Mouse (Mus musculus) heart, postnatal 36 days (tissue): ENCODE data around the gene Man1c1. TPM values are rescaled to one million over a fixed set of nuclear protein-coding genes. Genes with fewer than 3 reads are reported as not detected.

Experiments used
- DNase-seq, 2 experiments: peaks; one replicate each; pipeline ENCODE4 v3.0.0; 2021 to 2022
- intact Hi-C: fragments of 180-260 bp; cut with DNase I; formaldehyde crosslinking; loops from one replicate; pipeline ENCODE4 v1.15.1; 2025
- total RNA-seq, 2 experiments: library from RNA; stranded (reverse); gene quantifications; 2 replicates each; pipeline ENCODE4 v1.2.3; 2021

Gene Man1c1
- total RNA-seq, 2 experiments from 2014 or later, result 22.0 to 23.2 TPM

DNA sequence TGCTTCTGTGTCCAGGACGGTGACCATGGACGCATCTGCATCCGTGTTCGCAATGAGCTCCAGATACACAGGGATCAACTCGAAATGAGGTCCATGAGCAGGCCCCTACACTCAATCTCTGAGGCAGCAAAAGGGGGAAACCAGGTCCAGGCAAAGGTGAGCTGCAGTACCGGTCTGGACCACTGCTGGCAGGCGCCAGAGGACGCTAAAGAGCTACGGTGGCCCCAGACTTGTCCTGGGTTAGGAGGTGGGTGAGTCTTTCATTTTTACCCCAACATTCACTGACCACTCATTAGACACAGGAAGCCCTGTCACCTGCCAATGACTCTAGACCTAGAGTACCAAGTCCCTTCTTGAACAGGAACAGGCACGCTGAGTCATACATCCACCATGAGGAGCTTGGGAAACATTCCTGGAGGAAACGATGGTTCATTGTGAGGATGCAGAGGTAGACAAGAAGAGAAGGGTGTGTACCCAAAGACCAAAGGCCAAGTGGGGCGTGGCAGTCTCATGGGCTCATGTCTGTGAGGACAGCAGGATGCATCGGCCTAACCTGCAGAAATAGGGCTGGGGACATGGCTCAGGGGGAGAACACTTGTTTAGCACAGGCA is 21.8 kb upstream of the Man1c1 start:
- DNase-seq, result no peak

DNA sequence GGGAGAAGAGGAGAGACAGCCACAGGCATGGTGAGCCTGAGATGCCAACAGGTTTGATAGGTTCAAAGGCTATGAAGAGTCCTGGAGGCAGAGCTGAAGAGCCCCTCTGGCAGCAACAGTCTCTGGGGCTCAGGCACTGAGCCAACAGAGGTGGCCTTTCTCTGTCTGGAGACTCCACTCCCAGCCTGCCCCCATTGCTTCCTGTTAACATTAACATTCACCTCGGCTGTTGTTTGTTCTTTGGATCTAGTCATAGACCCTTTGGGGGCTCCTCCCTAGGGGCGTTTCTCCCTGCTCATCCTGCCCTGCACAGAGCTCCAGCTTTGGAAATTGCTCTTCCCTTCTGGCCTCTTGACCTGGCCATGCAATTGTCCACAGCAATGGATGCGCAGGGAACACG is 20.9 kb upstream of the Man1c1 start:
- intact Hi-C loops, result no loop called here
- DNase-seq, result no peak

More for the DNA sequence above, 21.8 kb upstream of the Man1c1 start:
- intact Hi-C loops, result no loop called here

GRCm38 (mm10) chr4:134723251-134723650 is 19.2 kb upstream of the Man1c1 start:
- intact Hi-C loops, result no loop called here
- DNase-seq, result no peak

DNA sequence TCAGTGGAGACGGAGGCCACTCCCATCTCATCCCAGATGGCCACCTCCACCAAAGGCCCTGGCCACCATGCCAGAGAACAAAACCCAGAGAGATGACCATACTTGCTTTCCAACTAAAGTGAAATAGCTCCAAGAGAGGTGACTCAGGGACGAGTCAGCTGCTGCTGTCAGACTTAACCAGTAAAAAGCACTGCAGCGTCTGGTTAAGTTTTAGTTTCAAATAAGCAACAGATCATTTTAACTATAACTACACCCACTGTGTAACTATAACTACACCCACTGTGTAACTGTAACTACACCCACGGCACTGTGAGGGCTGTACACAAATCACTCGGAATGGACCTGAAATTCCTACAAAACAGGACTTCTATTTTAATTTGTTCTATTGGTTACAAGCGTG is 17.0 kb upstream of the Man1c1 start:
- intact Hi-C loops, result no loop called here
- no peak for DNase-seq

DNA sequence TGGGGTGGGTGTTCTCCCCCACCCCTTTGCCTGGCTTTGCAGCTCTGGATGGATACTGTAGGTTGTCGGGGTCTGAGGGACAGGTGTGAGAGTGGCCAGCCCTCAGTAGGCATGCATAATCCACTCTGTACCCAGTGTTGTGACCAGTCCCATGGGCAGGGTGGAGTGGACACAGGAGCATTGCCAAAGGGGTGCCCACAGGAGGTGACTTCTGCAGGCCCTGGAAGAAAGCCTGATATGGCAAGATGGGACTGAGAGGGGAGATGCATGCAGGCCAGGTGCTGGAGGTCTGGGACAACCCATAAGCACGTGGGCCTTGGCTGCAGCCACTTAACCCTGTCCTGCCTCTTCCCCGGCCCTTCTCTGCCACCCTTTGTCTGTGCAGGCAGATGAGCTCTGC is 16.3 kb upstream of the Man1c1 start:
- no peak for DNase-seq
- intact Hi-C loops, result no loop called here

DNA sequence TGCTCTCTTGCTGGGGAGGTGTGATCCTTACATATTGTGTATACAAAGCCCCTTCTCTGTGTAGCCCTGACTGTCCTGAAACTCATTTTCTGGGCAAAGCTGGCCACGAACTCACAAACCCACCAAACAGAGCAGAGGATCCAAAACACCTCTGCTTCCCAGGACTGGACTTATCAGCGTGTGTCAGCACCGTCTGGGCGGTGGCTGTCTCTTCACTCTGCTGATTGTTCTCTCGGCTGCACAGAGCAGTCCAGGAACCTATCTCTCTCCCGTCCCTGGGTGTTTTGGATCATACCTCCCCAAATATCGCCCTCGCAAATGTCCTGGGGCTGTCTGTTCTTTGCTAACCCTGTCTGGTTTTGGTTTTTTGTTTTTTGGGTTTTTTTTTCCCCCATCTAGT is 15.4 kb upstream of the Man1c1 start:
- intact Hi-C loops, result no loop called here

DNA sequence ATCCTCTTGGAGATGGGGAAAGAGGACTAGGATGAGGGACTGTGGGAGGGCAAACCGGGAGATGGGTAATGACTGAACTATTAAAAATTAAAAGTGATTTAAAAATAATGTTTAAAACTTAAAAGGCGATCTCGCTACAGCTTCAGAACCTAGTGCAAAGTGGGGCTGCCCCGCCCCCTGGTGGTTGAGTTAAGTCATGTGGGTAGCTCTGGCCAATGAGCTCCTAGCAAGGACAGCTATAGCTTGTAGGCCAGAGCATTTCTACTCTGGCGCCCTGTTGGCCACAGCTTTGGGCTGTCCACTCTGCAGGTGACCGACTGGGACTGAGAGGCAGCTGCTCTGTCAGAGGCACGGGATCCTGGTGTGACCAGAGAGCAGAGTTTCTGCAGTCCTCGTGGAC is 9.8 kb upstream of the Man1c1 start:
- intact Hi-C loops, result loop anchor here (1.0 kb wide), 1 partner anchor 171 kb away; no protein-coding TSS in a partner anchor
- DNase-seq, result peak; percentile 83 to 85

More for the DNA sequence above, 15.4 kb upstream of the Man1c1 start:
- DNase-seq, result no peak

DNA sequence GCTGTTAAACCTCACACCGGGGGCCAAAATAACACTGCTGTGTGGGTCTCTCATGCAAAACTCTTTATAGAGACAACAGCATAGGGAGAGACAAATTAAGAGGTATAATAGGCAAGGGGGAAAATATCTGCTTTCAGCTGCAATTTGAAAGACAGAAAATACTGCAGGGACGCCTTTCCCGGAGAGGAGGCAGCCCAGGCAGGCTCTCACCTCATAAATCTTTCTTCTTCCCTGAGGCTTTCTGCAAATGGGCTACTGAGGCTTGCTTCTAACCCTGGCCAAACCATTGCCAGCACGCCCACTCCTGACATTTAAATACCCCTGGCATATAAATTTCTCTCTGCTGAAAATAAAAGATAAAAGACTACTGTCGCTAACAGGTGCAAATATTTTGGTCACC is 1.2 kb upstream of the Man1c1 start:
- DNase-seq, result no peak
- intact Hi-C loops, result no loop called here

DNA sequence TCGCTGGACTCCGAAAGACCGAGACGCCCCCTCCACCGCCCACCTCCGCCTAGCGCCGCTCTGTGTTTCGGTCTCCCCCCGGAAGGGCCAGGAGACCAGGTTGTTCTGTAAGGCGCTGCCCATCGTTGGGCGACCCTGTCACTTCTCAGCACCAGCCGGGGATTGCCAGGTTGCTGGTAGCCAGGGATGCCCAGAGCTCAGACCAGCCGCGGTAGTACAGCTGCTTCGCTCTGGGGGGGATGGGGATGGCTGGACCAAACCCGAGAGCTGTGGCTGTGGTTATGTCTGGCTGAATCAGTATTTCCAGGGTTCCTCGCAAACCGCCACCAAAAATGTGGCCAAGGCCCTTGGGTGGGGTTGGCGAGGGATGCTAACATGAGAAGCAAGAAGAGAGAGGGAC is 500 bp upstream of the Man1c1 start:
- no peak for DNase-seq
- intact Hi-C loops, result loop anchor here (5.0 kb wide), 1 partner anchor 648 kb away; the partner anchor contains the start of gene Srrm1

DNA sequence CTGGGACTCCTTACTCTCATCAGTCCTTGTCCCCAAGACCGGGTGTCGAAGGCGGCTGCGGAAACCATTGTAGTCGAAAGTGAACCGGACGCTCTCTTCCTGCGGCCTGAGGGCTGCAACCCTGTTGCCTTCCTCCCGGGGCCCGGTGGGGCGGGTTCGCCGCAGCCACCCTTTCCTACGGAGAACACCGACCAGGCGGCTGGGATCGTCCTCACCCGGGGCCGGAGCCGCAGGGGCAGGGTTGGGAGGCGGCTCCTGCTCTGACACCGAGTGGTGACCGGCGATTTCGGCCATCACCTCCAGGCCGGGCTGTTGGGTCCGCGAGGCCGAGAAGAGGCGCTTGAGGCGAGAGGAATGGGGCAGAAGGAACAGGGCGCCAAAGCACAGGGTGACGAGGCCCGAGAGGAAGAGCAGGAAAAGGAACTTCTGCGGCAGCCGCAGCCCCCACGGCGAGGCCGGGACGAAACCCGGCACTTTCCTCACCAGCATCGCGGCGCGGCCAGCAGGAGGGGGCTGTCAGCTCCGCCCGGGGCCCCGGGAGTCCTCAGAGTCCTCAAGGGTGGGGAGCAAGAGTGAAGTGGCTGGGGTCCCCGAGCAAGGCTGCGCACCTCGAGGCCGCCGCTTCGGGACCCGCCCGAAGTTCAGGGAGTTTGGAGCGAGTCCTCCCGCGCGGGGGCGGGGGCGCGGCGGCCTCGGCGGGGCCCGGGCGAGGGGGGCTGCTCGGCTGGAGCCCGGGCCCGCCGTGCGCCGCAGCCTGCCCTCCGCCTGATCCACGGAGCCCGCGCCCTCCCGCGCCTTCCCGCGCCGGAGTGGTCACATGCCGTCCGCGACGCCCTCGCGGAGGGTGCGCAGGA is 882 bp downstream of the Man1c1 start:
- intact Hi-C loops, result loop anchor here (2.0 to 5.0 kb wide), 4 partner anchors 64 to 649 kb away; partner anchors contain the start of gene Srrm1
- DNase-seq, result peak; percentile 69 to 80

DNA sequence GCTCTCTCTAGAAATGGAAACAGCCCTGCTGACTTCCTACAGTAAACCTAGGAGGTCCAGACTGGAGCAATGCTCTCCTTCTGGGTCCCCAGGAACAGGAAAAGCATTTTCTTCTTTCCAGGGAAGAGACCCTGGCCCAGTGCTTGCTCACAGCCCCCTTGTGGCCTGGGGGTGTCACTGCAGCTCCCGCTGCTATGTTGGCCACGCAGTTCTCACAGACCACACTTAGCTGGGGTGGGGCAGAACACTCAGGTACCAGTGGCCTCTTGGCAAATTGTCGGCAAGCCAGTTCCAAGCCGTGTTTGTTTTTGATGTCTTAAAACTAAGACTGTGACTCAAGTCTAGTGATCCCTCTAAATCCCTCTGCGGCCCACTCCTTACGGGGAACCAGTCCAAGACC is 2.2 kb downstream of the Man1c1 start:
- DNase-seq, result peak; percentile 79 to 83

DNA sequence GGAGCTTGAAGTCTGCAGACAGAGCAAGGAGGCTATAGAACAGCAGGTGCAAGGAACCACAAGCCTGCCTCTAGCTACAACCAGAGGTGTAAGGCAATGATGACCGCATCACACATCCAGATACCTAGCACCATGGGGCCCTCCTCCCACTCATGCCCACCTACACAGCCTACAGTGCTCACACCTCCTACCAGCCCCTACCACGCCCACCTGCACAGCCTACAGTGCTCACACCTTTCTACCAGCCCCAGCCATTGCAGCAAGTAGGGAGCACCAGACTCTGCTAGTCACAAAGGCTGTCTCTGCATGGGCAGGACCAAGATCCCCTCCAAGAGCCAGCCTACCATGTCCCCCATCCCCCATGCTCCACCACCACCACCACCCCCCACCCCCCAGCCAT is 3.2 kb downstream of the Man1c1 start:
- DNase-seq, result no peak
- intact Hi-C loops, result loop anchor here (5.0 kb wide), 1 partner anchor 651 kb away; the partner anchor contains the start of gene Srrm1

More for the DNA sequence above, 2.2 kb downstream of the Man1c1 start:
- intact Hi-C loops, result loop anchor here (2.0 to 5.0 kb wide), 4 partner anchors 65 to 650 kb away; partner anchors contain the start of gene Srrm1

- intact Hi-C loops, result no loop called here
- DNase-seq, result no peak
Observed at GRCm38 (mm10) chr4:134693202-134693940, 10.7 kb downstream of the Man1c1 start.

DNA sequence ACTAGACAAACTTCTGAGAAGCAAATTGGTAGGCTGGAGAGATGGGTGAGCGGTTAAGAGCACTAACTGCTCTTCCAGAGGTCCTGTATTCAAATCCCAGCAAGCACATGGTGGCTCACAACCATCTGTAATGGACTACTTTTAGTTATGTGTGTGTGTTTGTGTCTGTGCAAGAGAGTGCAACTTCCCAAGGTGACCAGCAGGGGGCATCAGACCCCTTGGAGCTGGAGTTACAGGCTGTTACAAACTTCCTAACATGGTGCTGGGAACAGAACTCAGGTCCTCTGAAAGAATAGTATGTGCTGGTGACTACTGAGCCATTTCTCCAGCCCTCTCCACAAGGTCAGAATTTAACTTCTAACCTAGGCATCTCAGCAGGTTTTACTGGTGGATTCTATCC is 11.7 kb downstream of the Man1c1 start:
- intact Hi-C loops, result no loop called here
- no peak for DNase-seq

DNA sequence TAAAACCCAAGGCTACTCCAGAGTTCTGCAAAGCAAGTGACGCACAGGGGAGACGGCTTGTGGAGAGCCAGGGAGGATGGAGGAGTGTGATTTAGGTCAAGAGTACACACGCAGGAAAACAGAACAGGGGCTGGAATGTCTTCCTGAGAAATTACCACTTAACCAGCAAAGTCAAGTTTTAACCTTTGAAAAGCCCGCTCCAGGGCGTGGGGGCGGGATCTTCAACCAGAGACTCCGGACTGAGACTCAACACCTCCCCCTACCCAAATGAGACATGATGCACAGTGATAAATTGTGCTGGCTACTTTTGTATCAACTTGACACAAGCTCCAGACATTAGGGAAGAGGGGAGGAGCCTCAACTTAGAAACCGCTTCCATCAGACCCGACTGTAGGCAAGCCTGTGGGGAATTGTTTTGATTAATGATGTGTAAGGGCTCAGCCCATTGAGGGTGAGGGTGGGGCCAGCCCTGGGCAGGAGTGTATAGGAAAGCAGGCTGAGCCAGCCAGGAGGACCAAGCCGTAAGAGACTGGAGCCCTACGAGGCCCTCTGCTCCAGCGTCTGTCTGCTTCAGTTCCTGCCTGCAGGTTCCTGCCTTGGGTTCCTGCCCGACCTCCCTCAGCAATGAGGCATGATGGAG is 17.9 kb downstream of the Man1c1 start:
- no peak for DNase-seq
- intact Hi-C loops, result no loop called here

DNA sequence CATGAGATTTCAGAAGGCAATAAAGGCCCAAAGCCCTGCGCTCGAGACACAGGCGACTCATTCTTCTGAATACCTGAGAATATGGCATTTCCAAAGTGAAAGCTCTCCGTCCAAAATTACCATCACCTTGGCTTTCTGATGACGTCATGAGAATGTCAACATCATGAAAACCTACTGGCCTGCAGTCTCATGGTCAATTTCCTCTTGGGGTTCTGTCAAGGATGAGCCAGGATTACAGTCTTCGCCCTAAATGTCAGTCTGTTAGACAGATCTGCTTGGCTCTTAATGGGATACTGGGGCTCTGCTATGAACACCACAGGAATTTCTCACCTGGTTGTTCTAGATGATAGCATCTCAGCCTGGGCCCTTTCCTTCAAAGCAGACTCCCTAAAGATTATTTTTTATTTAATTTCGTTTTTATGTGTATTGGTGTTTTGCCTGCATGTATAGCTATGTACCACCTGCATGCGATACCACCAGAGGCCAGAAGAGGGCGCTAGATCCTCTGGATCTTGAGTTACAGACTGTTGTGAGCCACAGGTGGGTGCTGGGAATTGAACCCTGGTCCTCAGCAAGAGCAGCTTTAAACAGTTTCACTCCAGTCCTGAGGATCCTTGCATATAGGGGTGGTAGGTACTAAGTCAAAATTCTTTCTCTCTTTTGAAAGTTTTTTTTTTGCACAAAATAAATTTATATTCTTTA is 19.3 kb downstream of the Man1c1 start:
- intact Hi-C loops, result no loop called here
- no peak for DNase-seq

DNA sequence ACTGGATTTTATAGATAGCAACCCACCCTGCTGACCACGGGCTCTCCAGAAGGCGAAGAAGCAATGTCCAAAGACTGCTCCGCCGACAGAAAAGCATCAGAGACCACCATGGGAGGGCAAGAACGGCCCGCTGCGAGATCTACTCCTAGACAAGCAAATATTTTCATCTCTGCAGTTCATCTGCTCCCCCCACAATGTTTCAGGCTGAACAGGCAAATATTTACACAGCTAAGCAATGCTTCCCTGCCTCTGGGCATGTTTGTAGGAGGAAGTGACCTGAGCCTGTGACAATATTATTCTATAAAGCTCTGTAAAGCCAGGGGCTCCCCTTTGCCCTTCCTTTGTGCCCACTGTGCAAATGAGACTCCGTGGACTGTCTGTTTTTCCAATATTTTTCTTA is 20.2 kb downstream of the Man1c1 start:
- DNase-seq, result no peak
- intact Hi-C loops, result no loop called here

GRCm38 (mm10) chr4:134683008-134683407 is 21.1 kb downstream of the Man1c1 start:
- DNase-seq, result peak in 1 of 2 experiments; percentile 34
- intact Hi-C loops, result no loop called here

DNA sequence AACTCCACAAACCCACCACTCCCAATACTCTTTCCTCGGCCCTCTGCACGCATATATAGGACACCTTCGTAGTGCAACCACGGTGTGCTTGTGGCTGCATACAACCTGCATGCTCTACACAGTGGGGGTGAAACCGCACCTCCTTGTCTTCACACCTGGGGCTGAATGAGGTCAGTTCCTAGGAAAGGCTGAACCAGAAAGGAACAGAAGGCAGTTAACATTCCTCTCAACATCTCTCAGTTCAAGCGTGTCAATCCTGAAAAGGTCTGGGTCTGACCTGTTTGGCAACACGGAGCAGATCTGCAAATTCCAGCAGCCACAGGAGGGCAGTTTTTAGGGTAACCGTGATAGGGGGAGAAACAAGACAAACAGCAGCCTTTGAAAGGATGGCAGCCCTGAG is 21.7 kb downstream of the Man1c1 start:
- intact Hi-C loops, result no loop called here
- no peak for DNase-seq

GRCm38 (mm10) chr4:134681819-134682218 is 22.3 kb downstream of the Man1c1 start:
- no peak for DNase-seq
- intact Hi-C loops, result no loop called here
